Mouse (Mus musculus) lung, adult 2 months (tissue): ENCODE results near the gene Abhd5. TPM values are rescaled to one million over a fixed set of nuclear protein-coding genes. Genes with fewer than 3 reads are reported as not detected.

ENCODE experiments used
- DNase-seq: peaks from one replicate; pipeline ENCODE4 v3.0.0; 2022
- H3K4me1 ChIP-seq: fragments of 200-500 bp; 2 replicates; pipeline ENCODE4 v1.6.1; 2011; ENCODE audit warnings: low read length; ENCODE audit not compliant: control insufficient read depth, insufficient read depth
- H3K4me3 ChIP-seq: fragments of 200-500 bp; replicated peaks from 2 replicates; pipeline ENCODE3; 2011; ENCODE audit warnings: low read depth, mild to moderate bottlenecking, control low read depth, low read length; ENCODE audit errors: extremely low read depth
- CTCF ChIP-seq: fragments of 200-500 bp; IDR thresholded peaks from 2 replicates; pipeline ENCODE4 v1.5.1; 2011; ENCODE audit warnings: mild to moderate bottlenecking, low read length, control low read depth; ENCODE audit not compliant: insufficient read depth
- POLR2A ChIP-seq: fragments of 200-500 bp; IDR thresholded peaks from 2 replicates; pipeline ENCODE4 v1.6.1; 2011; ENCODE audit warnings: low read depth, mild to moderate bottlenecking, control low read depth, low read length, borderline replicate concordance; ENCODE audit errors: extremely low read depth
- WGBS: fragments of 180-500 bp; shearing (Covaris S2); methylation state at CpG from one replicate; pipeline ENCODE4 v1.1.7; 2018; 5-methylcytosine and 5-hydroxymethylcytosine counted together
- polyA plus RNA-seq: library from polyadenylated mRNA; depleted of rRNA; stranded (reverse); fragments of >200 nt; gene quantifications from 2 replicates; pipeline ENCODE4 v1.2.3, GENCODE M21; 2012

Abhd5 gene
- polyA plus RNA-seq, 1 experiment = 41.4 TPM

DNA sequence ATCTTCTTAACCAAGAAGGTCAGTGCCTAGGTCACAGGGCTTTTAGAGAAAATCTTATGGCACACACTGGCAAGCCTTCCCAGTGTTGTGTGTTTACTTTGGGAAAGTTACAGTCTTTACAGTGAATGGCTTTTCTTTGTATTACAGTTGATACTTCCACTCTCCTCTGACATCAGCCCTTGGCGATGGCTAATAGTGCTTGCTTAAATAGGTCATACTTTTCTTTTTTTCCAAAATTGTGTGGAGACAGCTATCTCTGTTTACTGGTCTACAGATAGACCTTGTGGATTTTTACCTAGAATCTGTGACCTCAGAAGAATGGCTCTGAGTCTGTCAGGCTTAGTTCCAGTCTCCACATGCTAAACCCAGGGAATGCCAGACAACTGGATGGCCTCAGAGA lies 6.2 kb downstream of the Abhd5 start:
- no peak for TF ChIP-seq POLR2A
- TF ChIP-seq CTCF = no peak
- H3K4me3 ChIP-seq = no peak overlapping the region
- WGBS = 52% methylated on average over 1 of the region's 1 CpGs
- DNase-seq = no peak
- peaks cover 20% of the 10 kb centered on the region for H3K4me1 ChIP-seq

DNA sequence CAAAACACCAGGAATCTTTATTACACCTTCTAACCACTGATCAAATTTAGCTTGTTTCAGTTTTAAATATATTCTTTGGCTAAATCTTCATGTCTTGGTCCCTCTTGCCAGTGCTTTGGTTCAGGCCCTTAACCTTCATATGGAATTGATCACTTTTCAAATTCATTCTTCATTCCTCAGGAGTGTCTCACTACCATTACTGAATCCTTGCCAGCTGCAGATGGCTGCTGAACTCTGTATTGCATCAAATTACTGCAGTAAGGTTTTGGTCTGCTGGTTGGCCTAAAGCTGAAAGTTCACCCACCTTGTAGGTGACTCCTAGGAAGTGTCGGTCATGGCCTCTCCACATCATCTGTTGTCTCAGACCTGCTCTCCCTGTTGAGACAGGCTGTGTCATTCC lies 12.8 kb downstream of the Abhd5 start:
- TF ChIP-seq POLR2A (no peak), CTCF (no peak)
- no peak overlapping the region for H3K4me3 ChIP-seq
- no peaks in the 10 kb centered on the region for H3K4me1 ChIP-seq
- WGBS = 86% methylated on average over 1 of the region's 1 CpGs
- DNase-seq = no peak

DNA sequence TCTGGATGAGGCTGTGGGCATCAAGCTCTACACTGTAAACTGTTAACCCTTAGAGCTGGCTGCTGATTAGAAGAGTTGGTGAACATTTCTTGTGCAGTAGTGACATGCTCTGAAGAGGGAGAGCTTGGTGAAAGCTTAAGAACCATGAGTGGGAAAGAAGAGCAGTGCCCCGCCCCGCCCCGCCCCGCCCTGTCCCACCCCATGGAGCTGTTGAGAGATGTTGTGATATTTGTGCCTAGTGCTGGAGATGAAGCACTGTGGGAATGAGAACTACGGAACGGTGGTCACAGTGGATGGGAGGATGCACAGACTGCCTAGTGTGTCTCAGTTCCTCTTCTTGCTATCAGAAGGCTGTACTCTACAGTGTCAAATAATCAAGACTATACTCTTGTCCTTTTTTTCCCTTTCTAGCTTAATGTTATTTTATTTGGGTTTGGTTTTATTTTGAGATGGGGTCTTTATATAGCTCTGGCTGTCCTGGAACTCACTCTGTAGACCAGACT lies 18.9 kb downstream of the Abhd5 start:
- H3K4me1 ChIP-seq = peaks cover 9% of the 10 kb centered on the region
- 93% methylated on average over 6 of the region's 6 CpGs for WGBS
- no peak for DNase-seq
- no peak overlapping the region for H3K4me3 ChIP-seq
- TF ChIP-seq POLR2A = no peak
- no peak for TF ChIP-seq CTCF

DNA sequence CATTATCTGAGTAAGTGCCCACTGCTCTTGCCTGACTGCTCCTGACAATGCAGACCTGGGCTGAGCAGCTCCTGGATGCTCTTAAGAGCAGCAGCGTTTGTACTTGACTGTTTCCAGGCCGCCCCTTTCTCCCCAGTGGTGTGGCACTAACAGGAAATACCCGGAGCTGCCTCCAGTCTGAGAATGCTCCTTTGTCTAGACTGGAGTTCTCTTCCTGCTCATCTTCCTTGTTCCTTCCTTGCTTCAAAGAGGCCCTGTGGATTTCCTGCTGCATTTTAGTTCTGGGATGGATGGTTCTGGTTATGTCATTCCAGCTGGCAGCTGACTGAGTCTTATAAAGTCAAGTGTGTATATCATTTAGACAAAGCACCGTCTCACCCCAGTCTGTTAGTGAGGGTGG lies 21.1 kb downstream of the Abhd5 start:
- no peak overlapping the region for H3K4me3 ChIP-seq
- DNase-seq = no peak
- H3K4me1 ChIP-seq = peaks cover 9% of the 10 kb centered on the region
- TF ChIP-seq POLR2A = no peak
- no peak for TF ChIP-seq CTCF
- 21% methylated on average over 4 of the region's 4 CpGs for WGBS

DNA sequence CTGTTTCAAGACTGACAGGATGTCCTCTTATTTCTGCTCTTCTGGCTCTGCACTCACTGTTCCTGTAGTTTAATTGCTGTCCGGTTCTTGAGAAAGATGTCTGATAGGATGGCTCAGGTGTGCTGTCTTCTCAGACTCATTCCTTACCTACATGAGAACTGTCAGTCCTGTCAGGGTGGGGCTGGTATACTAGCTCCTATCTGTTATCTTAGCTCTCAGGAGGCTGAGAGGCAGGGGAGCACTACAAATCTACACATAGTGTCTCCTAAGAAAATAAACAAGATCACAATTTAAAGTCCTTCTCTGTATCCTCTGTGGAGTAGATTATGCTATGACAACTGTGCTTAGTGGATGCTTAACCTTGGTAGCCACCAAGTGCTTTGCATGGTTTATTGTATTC lies 21.6 kb downstream of the Abhd5 start:
- 57% methylated on average over 1 of the region's 1 CpGs for WGBS
- no peak overlapping the region for H3K4me3 ChIP-seq
- TF ChIP-seq POLR2A (no peak), CTCF (no peak)
- no peak for DNase-seq
- peaks cover 9% of the 10 kb centered on the region for H3K4me1 ChIP-seq

DNA sequence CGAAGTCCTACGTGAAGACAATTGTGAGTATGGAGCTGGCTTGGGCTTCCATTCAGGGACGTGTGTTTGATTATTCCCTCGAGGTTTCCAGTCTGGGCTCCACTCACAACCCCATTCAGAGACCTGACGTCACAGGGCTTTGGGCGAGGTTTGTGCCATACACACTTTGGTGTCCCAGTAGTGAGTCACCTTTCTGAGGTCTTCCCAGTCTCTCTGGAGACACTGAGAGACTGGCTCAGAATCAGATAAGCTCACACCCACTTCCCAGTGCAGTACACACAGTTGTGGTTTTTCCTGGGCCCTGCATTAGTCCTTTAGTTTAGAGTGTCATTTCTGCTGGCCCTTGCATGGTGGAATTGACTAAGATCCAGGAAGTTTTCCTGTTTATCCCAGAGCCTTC lies 27.6 kb downstream of the Abhd5 start:
- peaks cover 3% of the 10 kb centered on the region; the same call in 1 of the 2 replicates for H3K4me1 ChIP-seq
- H3K4me3 ChIP-seq = no peak overlapping the region
- WGBS = 65% methylated on average over 6 of the region's 6 CpGs
- no peak for DNase-seq
- TF ChIP-seq CTCF = no peak
- no peak for TF ChIP-seq POLR2A

DNA sequence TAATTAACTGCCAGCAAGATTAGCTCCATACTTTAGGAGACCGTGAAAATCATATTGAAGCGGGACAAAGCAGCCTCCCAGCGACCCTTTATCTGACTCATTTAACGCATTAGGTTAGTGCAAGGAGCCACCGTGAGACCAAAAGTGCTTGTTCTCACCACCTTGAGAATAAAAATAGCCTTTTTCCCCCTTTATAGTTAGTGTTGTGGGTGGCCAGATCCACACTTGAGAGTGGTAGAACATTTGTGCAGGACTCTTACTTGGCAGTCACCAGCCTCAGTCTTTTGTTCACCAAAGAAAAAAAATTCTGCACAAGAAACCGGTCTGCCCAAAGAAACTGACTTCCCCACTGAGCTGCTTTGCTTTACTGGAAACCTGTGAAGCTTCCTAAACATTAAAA lies 29.6 kb downstream of the Abhd5 start:
- H3K4me3 ChIP-seq = no peak overlapping the region
- no peak for DNase-seq
- H3K4me1 ChIP-seq = no peaks in the 10 kb centered on the region
- 85% methylated on average over 6 of the region's 6 CpGs for WGBS
- TF ChIP-seq CTCF (no peak), POLR2A (no peak)

DNA sequence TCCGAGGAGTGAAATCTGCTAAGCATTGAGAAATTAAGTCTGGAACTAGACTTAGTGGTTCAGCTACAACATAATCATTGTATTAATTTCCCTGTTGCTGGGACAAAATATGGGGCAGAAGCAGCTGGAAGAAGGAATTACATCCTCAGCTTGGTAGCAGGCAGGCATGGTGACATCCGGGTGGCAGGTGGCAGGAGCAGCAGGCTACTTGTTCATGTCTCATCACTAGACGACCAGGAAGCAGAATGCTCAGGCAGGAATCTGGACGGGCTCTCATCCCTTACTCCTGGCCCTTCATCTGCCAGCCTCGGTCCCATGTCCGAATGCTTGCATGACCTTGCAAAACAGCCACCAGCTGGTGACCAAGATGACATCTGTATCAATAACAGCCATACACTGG lies 30.6 kb downstream of the Abhd5 start:
- no peak overlapping the region for H3K4me3 ChIP-seq
- 88% methylated on average over 6 of the region's 6 CpGs for WGBS
- TF ChIP-seq POLR2A = no peak
- no peak for DNase-seq
- H3K4me1 ChIP-seq = no peaks in the 10 kb centered on the region

DNA sequence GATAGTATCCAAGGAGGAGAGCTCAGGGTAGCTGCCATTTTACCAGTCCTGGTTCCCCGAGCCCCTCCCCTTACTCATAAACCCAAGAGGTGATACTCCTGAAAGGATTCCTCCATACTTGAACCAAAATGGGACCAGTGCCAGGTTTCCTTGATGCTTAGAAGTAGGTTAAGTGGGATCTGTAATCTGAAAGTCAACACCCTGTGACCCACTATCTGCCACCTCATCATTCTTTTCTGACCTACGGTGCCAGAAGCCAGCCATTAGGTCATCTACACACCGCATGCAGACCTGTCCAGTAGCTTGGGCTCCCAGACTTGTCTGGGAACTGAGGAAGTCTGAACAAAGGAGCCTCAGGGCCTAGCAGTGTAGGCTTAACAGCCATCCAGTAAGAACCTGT lies 34.6 kb downstream of the Abhd5 start:
- Histone ChIP-seq H3K4me1 (no peaks in the 10 kb centered on the region), H3K4me3 (no peak overlapping the region)
- TF ChIP-seq POLR2A (no peak), CTCF (no peak)
- no peak for DNase-seq
- 54% methylated on average over 3 of the region's 3 CpGs for WGBS

DNA sequence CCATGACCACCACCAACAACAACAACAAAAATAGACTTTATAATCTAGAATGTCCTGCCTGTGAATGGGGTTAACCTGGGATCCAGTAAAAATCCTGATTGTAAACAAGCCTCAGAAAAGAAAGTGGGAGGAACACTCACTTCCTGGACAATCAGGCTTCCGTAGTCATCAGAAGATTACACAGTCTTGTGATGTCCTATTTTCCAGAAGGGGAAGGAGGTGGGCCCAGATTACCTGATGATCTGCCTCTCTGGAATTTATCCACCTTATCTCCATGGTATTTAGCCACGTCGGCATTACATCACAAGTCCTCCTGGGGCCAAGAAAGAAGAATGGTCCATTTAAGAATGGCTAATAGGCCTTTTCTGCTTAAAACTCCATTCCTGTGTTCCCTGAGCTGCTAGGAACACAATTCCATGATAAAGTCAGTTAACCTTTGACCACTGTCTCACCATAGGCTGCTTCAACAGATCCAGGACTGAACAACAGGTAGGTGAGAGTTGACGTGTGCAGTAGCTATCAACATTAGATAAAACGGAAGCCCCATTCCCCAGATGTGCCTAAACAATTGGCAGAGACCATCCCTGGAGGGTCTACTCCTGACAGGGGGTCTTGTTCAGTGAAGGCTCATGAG lies 38.0 kb downstream of the Abhd5 start:
- Histone ChIP-seq H3K4me1 (no peaks in the 10 kb centered on the region), H3K4me3 (no peak overlapping the region)
- TF ChIP-seq CTCF (no peak), POLR2A (no peak)
- WGBS = 75% methylated on average over 5 of the region's 5 CpGs
- DNase-seq = no peak
